Mouse (Mus musculus): ENCODE data around the gene Spint2. TPM values are rescaled to one million over a fixed set of nuclear protein-coding genes. Genes with fewer than 3 reads are reported as not detected.
A peak's percentile ranks its signal among the peaks of the same experiment; 100 is the strongest.
"Not testable (repeated sequence)": the region's sequence is repeated elsewhere in the genome, so short reads cannot be mapped to it uniquely, and the experiment has no call there.

Gene Spint2
- polyA plus RNA-seq, 1 experiment: 0.10 TPM

GRCm38 (mm10) chr7:29214236-29214635, 67.5 kb downstream of the Spint2 start:
- Histone ChIP-seq H3ac (ENCODE audit: control insufficient read depth, insufficient read length) (no peak overlapping the region), H3K4me2 (ENCODE audit: low read depth) (no peak overlapping the region), H3K36me3 (ENCODE audit: control insufficient read depth, insufficient read depth) (no peaks in the 10 kb centered on the region), H3K4me3 (no peak overlapping the region), H3K27me3 (ENCODE audit: control insufficient read depth, insufficient read depth, insufficient read length) (no peaks in the 10 kb centered on the region), H3K79me2 (ENCODE audit: control insufficient read depth, insufficient read depth) (no peaks in the 10 kb centered on the region)
- no peak for TF ChIP-seq MYOD1 (IDR thresholded peaks at IDR 0.05; ENCODE audit: control insufficient read depth in 1 of 3, insufficient read length in 2 of 3, low read depth in 2 of 3)
- TF ChIP-seq TCF12 (IDR thresholded peaks at IDR 0.05; ENCODE audit: insufficient read depth, poor library complexity, severe bottlenecking): no peak
- TF ChIP-seq SRF (IDR thresholded peaks at IDR 0.05; ENCODE audit: control insufficient read depth, insufficient read length, low read depth): no peak
- no peak for TF ChIP-seq MAX (IDR thresholded peaks at IDR 0.05; ENCODE audit: low read depth)
- no peak for TF ChIP-seq POLR2AphosphoS2 (IDR thresholded peaks at IDR 0.05; ENCODE audit: insufficient read length, low read depth)
- TF ChIP-seq MYOG (IDR thresholded peaks at IDR 0.05; ENCODE audit: control insufficient read depth in 1 of 3, insufficient read depth in 1 of 3, insufficient read length in 2 of 3, low read depth in 2 of 3): no peak
- TF ChIP-seq TCF3 (IDR thresholded peaks at IDR 0.05; ENCODE audit: insufficient read length, low read depth): no peak
- TF ChIP-seq USF1 (IDR thresholded peaks at IDR 0.05; ENCODE audit: low read depth): no peak
- no peak for TF ChIP-seq CEBPB (IDR thresholded peaks at IDR 0.05; ENCODE audit: insufficient read depth, poor library complexity, severe bottlenecking)
- TF ChIP-seq E2F4 (IDR thresholded peaks at IDR 0.05; ENCODE audit: insufficient read depth): no peak

DNA sequence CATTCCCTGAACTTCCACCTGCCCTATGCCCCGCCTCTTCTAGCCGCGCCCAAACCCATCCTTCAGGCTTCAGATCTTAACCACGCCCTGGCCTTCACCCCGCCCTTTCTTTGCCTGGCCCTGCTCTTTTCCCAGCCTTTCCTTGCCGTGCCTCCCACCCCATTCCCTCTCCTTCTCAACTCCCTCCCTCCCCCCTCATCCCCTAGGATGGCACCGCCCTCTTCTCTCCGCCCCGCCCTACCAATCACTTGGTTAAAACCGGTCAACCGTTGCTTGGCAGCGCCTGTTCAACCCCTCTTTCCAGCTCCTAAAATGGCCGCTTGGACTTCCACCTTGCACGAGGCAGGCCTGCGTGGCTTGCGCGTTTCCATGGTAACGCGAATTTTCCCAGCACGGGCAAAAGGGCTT, 68.0 kb downstream of the Spint2 start, which contains the start of gene Catsperg1:
TSS of gene Catsperg1 (minus strand) at position 361 of the 408 bp plus-strand sequence.
- H3K4me2 ChIP-seq (ENCODE audit: low read depth): no peak within 1 kb of the TSS
- H3ac ChIP-seq (ENCODE audit: control insufficient read depth, insufficient read length): no peak within 1 kb of the TSS
- no peak within 1 kb of the TSS for H3K4me3 ChIP-seq
- no peaks in the 10 kb centered on the region for H3K79me2 ChIP-seq (ENCODE audit: control insufficient read depth, insufficient read depth)
- no peaks in the 10 kb centered on the region for H3K36me3 ChIP-seq (ENCODE audit: control insufficient read depth, insufficient read depth)
- H3K27me3 ChIP-seq (ENCODE audit: control insufficient read depth, insufficient read depth, insufficient read length): no peaks in the 10 kb centered on the region
- TF ChIP-seq MYOG (IDR thresholded peaks at IDR 0.05; ENCODE audit: control insufficient read depth in 1 of 3, insufficient read depth in 1 of 3, insufficient read length in 2 of 3, low read depth in 2 of 3): no peak
- no peak for TF ChIP-seq E2F4 (IDR thresholded peaks at IDR 0.05; ENCODE audit: insufficient read depth)
- TF ChIP-seq REST (IDR thresholded peaks at IDR 0.05; ENCODE audit: insufficient read depth, insufficient read length): no peak
- TF ChIP-seq USF1 (IDR thresholded peaks at IDR 0.05; ENCODE audit: low read depth): no peak
- TF ChIP-seq CEBPB (IDR thresholded peaks at IDR 0.05; ENCODE audit: insufficient read depth, poor library complexity, severe bottlenecking): no peak
- no peak for TF ChIP-seq SRF (IDR thresholded peaks at IDR 0.05; ENCODE audit: control insufficient read depth, insufficient read length, low read depth)
- TF ChIP-seq MAX (IDR thresholded peaks at IDR 0.05; ENCODE audit: low read depth): no peak
- TF ChIP-seq MYOD1 (IDR thresholded peaks at IDR 0.05; ENCODE audit: control insufficient read depth in 1 of 3, insufficient read length in 2 of 3, low read depth in 2 of 3): no peak
- no peak for TF ChIP-seq POLR2AphosphoS2 (IDR thresholded peaks at IDR 0.05; ENCODE audit: insufficient read length, low read depth)
- TF ChIP-seq POLR2A (IDR thresholded peaks at IDR 0.05; ENCODE audit: insufficient read length, low read depth): no peak

GRCm38 (mm10) chr7:29212775-29213560, 68.7 kb downstream of the Spint2 start:
- H3K4me2 ChIP-seq (ENCODE audit: low read depth); H3K36me3 ChIP-seq (ENCODE audit: control insufficient read depth, insufficient read depth); H3ac ChIP-seq (ENCODE audit: control insufficient read depth, insufficient read length); H3K79me2 ChIP-seq (ENCODE audit: control insufficient read depth, insufficient read depth); H3K27me3 ChIP-seq (ENCODE audit: control insufficient read depth, insufficient read depth, insufficient read length); H3K4me3 ChIP-seq: not testable (repeated sequence)

GRCm38 (mm10) chr7:29212199-29212765, 69.4 kb downstream of the Spint2 start:
- Histone ChIP-seq H3ac (ENCODE audit: control insufficient read depth, insufficient read length) (no peak overlapping the region), H3K36me3 (ENCODE audit: control insufficient read depth, insufficient read depth) (no peaks in the 10 kb centered on the region), H3K4me2 (ENCODE audit: low read depth) (peak overlapping the region; percentile 81), H3K4me3 (peak overlapping the region; percentile 22), H3K27me3 (ENCODE audit: control insufficient read depth, insufficient read depth, insufficient read length) (no peaks in the 10 kb centered on the region), H3K79me2 (ENCODE audit: control insufficient read depth, insufficient read depth) (no peaks in the 10 kb centered on the region)
- TF ChIP-seq MAX (IDR thresholded peaks at IDR 0.05; ENCODE audit: low read depth) (no peak), SRF (IDR thresholded peaks at IDR 0.05; ENCODE audit: control insufficient read depth, insufficient read length, low read depth) (no peak), CEBPB (IDR thresholded peaks at IDR 0.05; ENCODE audit: insufficient read depth, poor library complexity, severe bottlenecking) (no peak), E2F4 (IDR thresholded peaks at IDR 0.05; ENCODE audit: insufficient read depth) (no peak), USF1 (IDR thresholded peaks at IDR 0.05; ENCODE audit: low read depth) (no peak), POLR2A (IDR thresholded peaks at IDR 0.05; ENCODE audit: insufficient read length, low read depth) (no peak), MYOG (IDR thresholded peaks at IDR 0.05; ENCODE audit: control insufficient read depth in 1 of 3, insufficient read depth in 1 of 3, insufficient read length in 2 of 3, low read depth in 2 of 3) (no peak), TCF3 (IDR thresholded peaks at IDR 0.05; ENCODE audit: insufficient read length, low read depth) (no peak), TCF12 (IDR thresholded peaks at IDR 0.05; ENCODE audit: insufficient read depth, poor library complexity, severe bottlenecking) (no peak), REST (IDR thresholded peaks at IDR 0.05; ENCODE audit: insufficient read depth, insufficient read length) (no peak)
